Mouse (Mus musculus): Measurements from ENCODE around the gene Ssh2.

- TF ChIP-seq CTCF (conservative IDR thresholded peaks at IDR 0.05; ENCODE audit: low read length) (no peak), POU5F1 (IDR thresholded peaks at IDR 0.05; ENCODE audit: borderline replicate concordance, low read length) (no peak), NANOG (IDR thresholded peaks at IDR 0.05; ENCODE audit: borderline replicate concordance, low read length) (no peak)
Observed at GRCm38 (mm10) chr11:77486798-77487197, 270.7 kb downstream of the Ssh2 start.
